In the genomic region with DNA sequence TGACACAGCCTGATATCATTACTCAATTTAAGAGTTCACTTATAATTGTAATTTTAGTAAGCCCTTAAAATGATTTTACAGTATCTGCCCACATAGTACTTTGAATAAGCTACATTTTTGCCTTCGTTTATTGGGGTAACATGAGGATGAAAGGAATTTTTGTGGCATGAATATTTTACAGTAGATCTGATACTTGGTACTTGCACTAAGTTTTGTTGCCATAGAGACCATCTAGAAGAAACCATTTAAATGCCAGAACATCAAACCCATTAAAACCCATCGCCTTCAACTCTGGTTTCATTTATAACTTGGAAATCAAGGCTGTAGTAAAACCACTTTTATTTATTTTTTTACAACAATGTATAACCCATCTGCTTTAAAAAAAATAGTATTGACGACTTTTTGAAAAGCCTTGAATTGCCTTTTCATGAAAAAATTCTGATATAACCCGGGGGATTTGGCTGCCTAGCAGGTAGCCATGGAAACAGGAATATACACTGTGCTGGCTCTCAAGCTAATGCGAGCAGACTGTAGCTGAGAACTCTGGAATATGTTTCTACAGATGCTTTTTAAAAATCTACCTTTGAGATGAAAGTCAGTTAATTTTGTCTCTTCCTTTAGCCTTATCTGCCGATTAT, we compare ENCODE assay signal across 10 mouse cellular contexts.
DNase-seq lines count a peak whose midpoint lies in the region; ATAC-seq and TF ChIP-seq lines count a peak whose summit lies in the region.
"Had no signal": no experiment of that assay in that cellular context is flagged by ENCODE, and none has a peak within 500 bp of the region (broad histone marks: within the 10 kb centered on the region; RNA-seq: fewer than 3 reads in every experiment).

No protein-coding gene starts in this region.

- no peaks in the 10 kb centered on the region for H3K27me3 ChIP-seq in forebrain, embryonic 15.5 days
- H3K27me3 ChIP-seq in midbrain, postnatal 0 days (ENCODE audit: insufficient read depth, low read length) = no peaks in the 10 kb centered on the region
- no peaks in the 10 kb centered on the region for H3K27me3 ChIP-seq in stomach, postnatal 0 days (ENCODE audit: control insufficient read depth, insufficient read depth, low read length)
- no peaks in the 10 kb centered on the region for H3K27me3 ChIP-seq in kidney, embryonic 16.5 days (ENCODE audit: insufficient read depth, low read length)
- H3K27me3 ChIP-seq: CH12.LX had no signal

- peaks cover 5% of the 10 kb centered on the region for H3K4me1 ChIP-seq in forebrain, embryonic 15.5 days
- peaks cover 5% of the 10 kb centered on the region; the same call in 1 of the 2 replicates for H3K4me1 ChIP-seq in midbrain, postnatal 0 days (ENCODE audit: insufficient read depth, low read length)
- no peaks in the 10 kb centered on the region for H3K4me1 ChIP-seq in stomach, postnatal 0 days (replicated peaks; ENCODE audit: control insufficient read depth, insufficient read depth)
- H3K4me1 ChIP-seq in kidney, embryonic 16.5 days (ENCODE audit: insufficient read depth, low read length) = no peaks in the 10 kb centered on the region

- DNase-seq in left cerebral cortex, adult 2 months (ENCODE audit: extremely low spot score in 1 of 2, low spot score in 2 of 2) = no peak
- no peak for DNase-seq in left cerebral cortex, postnatal 4 days
- DNase-seq in layer of hippocampus, adult 8-10 months (ENCODE audit: low spot score in 2 of 2) = peak; percentile 33 to 45
- peak; percentile 77 for DNase-seq in midbrain, postnatal 0 days (ENCODE audit: low spot score)
- no peak for DNase-seq in stomach, postnatal 0 days (ENCODE audit: low spot score)
- DNase-seq: kidney, adult 11 months; lung, embryonic 14.5 days had no signal

- ATAC-seq in forebrain, embryonic 15.5 days (replicated peaks) = peak; percentile 93
- peak; percentile 86 for ATAC-seq in midbrain, postnatal 0 days (ENCODE audit: low FRiP score)
- ATAC-seq in stomach, postnatal 0 days (ENCODE audit: low FRiP score, low TSS enrichment) = no peak
- no peak for ATAC-seq in kidney, embryonic 16.5 days (ENCODE audit: low FRiP score, low TSS enrichment)

- no peak for TF ChIP-seq EP300 in stomach, postnatal 0 days (optimal IDR thresholded peaks at IDR 0.05)

- H3K9ac ChIP-seq in forebrain, embryonic 15.5 days (replicated peaks) = no peak overlapping the region
- no peak overlapping the region for H3K9ac ChIP-seq in midbrain, postnatal 0 days (replicated peaks; ENCODE audit: low read length, poor library complexity, severe bottlenecking)
- no peak overlapping the region for H3K9ac ChIP-seq in stomach, postnatal 0 days (ENCODE audit: low read length)
- no peak overlapping the region for H3K9ac ChIP-seq in kidney, embryonic 16.5 days (replicated peaks; ENCODE audit: low read length)
- H3K9ac ChIP-seq: lung, embryonic 14.5 days had no signal

- WGBS in forebrain, embryonic 15.5 days = 48% methylated on average over 6 of the region's 6 CpGs
- WGBS in midbrain, postnatal 0 days = 18% methylated on average over 6 of the region's 6 CpGs
- 68% methylated on average over 6 of the region's 6 CpGs for WGBS in stomach, postnatal 0 days
- 88% methylated on average over 6 of the region's 6 CpGs for WGBS in kidney, embryonic 16.5 days

- no peak overlapping the region for H3K4me2 ChIP-seq in forebrain, embryonic 15.5 days (replicated peaks)
- no peak overlapping the region for H3K4me2 ChIP-seq in midbrain, postnatal 0 days (ENCODE audit: low read depth, low read length, poor library complexity, severe bottlenecking)
- H3K4me2 ChIP-seq in stomach, postnatal 0 days (replicated peaks; ENCODE audit: low read depth) = no peak overlapping the region
- no peak overlapping the region for H3K4me2 ChIP-seq in kidney, embryonic 16.5 days (replicated peaks; ENCODE audit: low read depth, low read length)
- H3K4me2 ChIP-seq: lung, embryonic 14.5 days had no signal

- H3K27ac ChIP-seq in left cerebral cortex, adult 2 months = peak overlapping the region; percentile 37
- no peak overlapping the region for H3K27ac ChIP-seq in forebrain, embryonic 15.5 days (replicated peaks)
- H3K27ac ChIP-seq in midbrain, postnatal 0 days (ENCODE audit: low read depth, low read length) = peak overlapping the region; percentile 19; the same call in 1 of the 2 replicates
- H3K27ac ChIP-seq in stomach, postnatal 0 days (replicated peaks) = no peak overlapping the region
- no peak overlapping the region for H3K27ac ChIP-seq in kidney, embryonic 16.5 days (ENCODE audit: low read length)

- no peak for TF ChIP-seq CTCF in left cerebral cortex, adult 2 months (IDR thresholded peaks at IDR 0.05)
- no peak for TF ChIP-seq CTCF in midbrain, postnatal 0 days (IDR thresholded peaks at IDR 0.05)
- no peak for TF ChIP-seq CTCF in stomach, postnatal 0 days (IDR thresholded peaks at IDR 0.05; ENCODE audit: low read depth)

- no peaks in the 10 kb centered on the region for H3K36me3 ChIP-seq in forebrain, embryonic 15.5 days
- H3K36me3 ChIP-seq in midbrain, postnatal 0 days (ENCODE audit: insufficient read depth, low read length) = no peaks in the 10 kb centered on the region
- H3K36me3 ChIP-seq in stomach, postnatal 0 days (ENCODE audit: control insufficient read depth, insufficient read depth, low read length) = no peaks in the 10 kb centered on the region
- no peaks in the 10 kb centered on the region for H3K36me3 ChIP-seq in kidney, embryonic 16.5 days (ENCODE audit: insufficient read depth, low read length)

- intact Hi-C loops in left cerebral cortex, adult 2 months (cut with DNase I) = loop anchor here (5.0 kb wide), 1 partner anchor 209 kb away; no protein-coding TSS in a partner anchor
- intact Hi-C loops in left cerebral cortex, postnatal 4 days (cut with DNase I) = no loop called here

- H3K9me3 ChIP-seq in forebrain, embryonic 15.5 days = no peaks in the 10 kb centered on the region
- H3K9me3 ChIP-seq in midbrain, postnatal 0 days (ENCODE audit: low read length) = no peaks in the 10 kb centered on the region
- no peaks in the 10 kb centered on the region for H3K9me3 ChIP-seq in stomach, postnatal 0 days (ENCODE audit: control insufficient read depth, low read length)
- H3K9me3 ChIP-seq in kidney, embryonic 16.5 days (ENCODE audit: low read length) = no peaks in the 10 kb centered on the region

- no peak overlapping the region for H3K4me3 ChIP-seq in left cerebral cortex, adult 2 months
- no peak overlapping the region for H3K4me3 ChIP-seq in forebrain, embryonic 15.5 days
- H3K4me3 ChIP-seq in midbrain, postnatal 0 days (ENCODE audit: low read depth, low read length) = no peak overlapping the region
- no peak overlapping the region for H3K4me3 ChIP-seq in stomach, postnatal 0 days (ENCODE audit: low read depth, low read length)
- H3K4me3 ChIP-seq in kidney, embryonic 16.5 days (ENCODE audit: low read length) = no peak overlapping the region

Comparison
In these comparisons a context has a peak if more than half of its experiments do, and no peak if none do; other contexts are left out.
1. DNase-seq: peak in layer of hippocampus, adult 8-10 months (2 of 2) and midbrain, postnatal 0 days (single experiment); none in left cerebral cortex, adult 2 months (0 of 2), left cerebral cortex, postnatal 4 days (single experiment) and stomach, postnatal 0 days (single experiment).
2. H3K27ac ChIP-seq: peak in left cerebral cortex, adult 2 months (single experiment) and midbrain, postnatal 0 days (single experiment); none in forebrain, embryonic 15.5 days (single experiment), stomach, postnatal 0 days (single experiment) and kidney, embryonic 16.5 days (single experiment).
3. ATAC-seq: peak in forebrain, embryonic 15.5 days (single experiment) and midbrain, postnatal 0 days (single experiment); none in stomach, postnatal 0 days (single experiment) and kidney, embryonic 16.5 days (single experiment).